Mouse (Mus musculus): ENCODE measurements at regions not wholly inside any gene's neighbourhood (a gene's known extent, or its start where the extent isn't known, plus 50 kb on each side); places are given as distances from the start of the nearest gene placed in this dataset.

GRCm38 (mm10) chr10:96786903-96787571 is 170.2 kb downstream of the Btg1 start:
- no peak for DNase-seq (ENCODE audit: low read depth)

GRCm38 (mm10) chr10:96787572-96787946 is 170.8 kb downstream of the Btg1 start:
- no peak for DNase-seq (ENCODE audit: low read depth)

GRCm38 (mm10) chr10:96788352-96789016 is 171.7 kb downstream of the Btg1 start:
- no peak for DNase-seq (ENCODE audit: low read depth)

- no peak for DNase-seq (ENCODE audit: low read depth)
Measured at GRCm38 (mm10) chr10:96797116-96797515, 180.3 kb downstream of the Btg1 start.

- DNase-seq (ENCODE audit: low read depth), result no peak
Measured at GRCm38 (mm10) chr10:96800801-96801200, 184.0 kb downstream of the Btg1 start.

- no peak for DNase-seq (ENCODE audit: low read depth)
Measured at GRCm38 (mm10) chr10:96804030-96804784, 187.4 kb downstream of the Btg1 start.

GRCm38 (mm10) chr10:96806579-96806978 is 189.8 kb downstream of the Btg1 start:
- no peak for DNase-seq (ENCODE audit: low read depth)

- DNase-seq (ENCODE audit: low read depth), result no peak
Measured at GRCm38 (mm10) chr10:96821852-96822251, 205.0 kb downstream of the Btg1 start.

GRCm38 (mm10) chr10:96822344-96823335 is 205.8 kb downstream of the Btg1 start:
- no peak for DNase-seq (ENCODE audit: low read depth)

- no peak for DNase-seq (ENCODE audit: low read depth)
Measured at GRCm38 (mm10) chr10:96826234-96826788, 209.5 kb downstream of the Btg1 start.

- DNase-seq (ENCODE audit: low read depth), result no peak
Measured at GRCm38 (mm10) chr10:96827971-96828370, 211.2 kb downstream of the Btg1 start.

- no peak for DNase-seq (ENCODE audit: low read depth)
Measured at GRCm38 (mm10) chr10:96828581-96829246, 211.9 kb downstream of the Btg1 start.

GRCm38 (mm10) chr10:96831071-96831470 is 214.3 kb downstream of the Btg1 start:
- DNase-seq (ENCODE audit: low read depth), result no peak

GRCm38 (mm10) chr10:96837230-96837629 is 220.4 kb downstream of the Btg1 start:
- DNase-seq (ENCODE audit: low read depth), result no peak

- no peak for DNase-seq (ENCODE audit: low read depth)
Measured at GRCm38 (mm10) chr10:96841128-96841527, 224.3 kb downstream of the Btg1 start.

GRCm38 (mm10) chr10:96841956-96842355 is 225.2 kb downstream of the Btg1 start:
- DNase-seq (ENCODE audit: low read depth), result no peak

GRCm38 (mm10) chr10:96845906-96846305 is 229.1 kb downstream of the Btg1 start:
- no peak for DNase-seq (ENCODE audit: low read depth)

- no peak for DNase-seq (ENCODE audit: low read depth)
Measured at GRCm38 (mm10) chr10:96847028-96847427, 230.2 kb downstream of the Btg1 start.

- DNase-seq (ENCODE audit: low read depth), result no peak
Measured at GRCm38 (mm10) chr10:96847433-96848165, 230.8 kb downstream of the Btg1 start.

- DNase-seq (ENCODE audit: low read depth), result no peak
Measured at GRCm38 (mm10) chr10:96848496-96848895, 231.7 kb downstream of the Btg1 start.
